Mouse (Mus musculus): ENCODE results near the gene Gm8677. TPM values are rescaled to one million over a fixed set of nuclear protein-coding genes. Genes with fewer than 3 reads are reported as not detected.
"Not testable (repeated sequence)": the region's sequence is repeated elsewhere in the genome, so short reads cannot be mapped to it uniquely, and the experiment has no call there.

Gene Gm8677
- not detected in 2 replicates for polyA plus RNA-seq (2014; fragmentation: Nextera tagmentation; extraction: Ambion mirVana)

DNA sequence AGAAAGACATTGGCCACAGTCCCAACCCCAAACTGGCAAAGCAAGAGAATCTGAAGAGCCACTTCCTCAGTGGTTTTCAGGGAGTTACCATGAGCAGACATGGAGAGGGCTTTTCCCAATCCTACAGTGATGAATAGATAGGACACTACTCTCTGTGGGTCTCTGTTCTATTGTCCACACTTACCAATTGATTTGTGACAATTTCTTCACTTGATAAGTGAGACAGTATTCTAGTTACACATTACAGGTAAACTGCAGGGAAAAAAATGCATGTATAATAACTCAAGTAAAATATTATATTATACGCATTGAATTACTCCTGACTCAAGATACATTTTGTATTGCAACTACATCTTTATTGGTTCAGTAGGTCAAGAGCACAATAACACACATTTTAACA lies at the start of gene Gm8677:
TSS of gene Gm8677 (minus strand) at position 101 of the 400 bp plus-strand sequence.
- H3K36me3 ChIP-seq (ENCODE audit: control insufficient read depth, insufficient read depth, low read length); H3K27ac ChIP-seq (ENCODE audit: low read depth, low read length); H3K9ac ChIP-seq (ENCODE audit: low read length); ATAC-seq; H3K4me1 ChIP-seq (ENCODE audit: control insufficient read depth, insufficient read depth, low read length); H3K4me3 ChIP-seq (ENCODE audit: low read depth, low read length); H3K27me3 ChIP-seq (replicated peaks; ENCODE audit: control insufficient read depth, insufficient read depth, low read length); DNase-seq (ENCODE audit: low spot score); H3K9me3 ChIP-seq (replicated peaks; ENCODE audit: control insufficient read depth, low read length); H3K4me2 ChIP-seq (ENCODE audit: low read length): not testable (repeated sequence)
- WGBS, result no CpG with 5 or more reads among the region's 1 CpGs

GRCm38 (mm10) chr7:22565243-22565642 lies 30.6 kb upstream of the Gm8677 start, which contains the start of gene Gm4201:
Gene Gm4201, minus strand, starts transcription at chr7:22565343.
- H3K27ac ChIP-seq (ENCODE audit: low read depth, low read length); H3K4me2 ChIP-seq (ENCODE audit: low read length); H3K4me3 ChIP-seq (ENCODE audit: low read depth, low read length); H3K9ac ChIP-seq (ENCODE audit: low read length); ATAC-seq; H3K36me3 ChIP-seq (ENCODE audit: control insufficient read depth, insufficient read depth, low read length); DNase-seq (ENCODE audit: low spot score); H3K4me1 ChIP-seq (ENCODE audit: control insufficient read depth, insufficient read depth, low read length); H3K9me3 ChIP-seq (replicated peaks; ENCODE audit: control insufficient read depth, low read length); H3K27me3 ChIP-seq (replicated peaks; ENCODE audit: control insufficient read depth, insufficient read depth, low read length): not testable (repeated sequence)
- no CpG with 5 or more reads among the region's 3 CpGs for WGBS

- not testable (repeated sequence) for H3K27ac ChIP-seq (ENCODE audit: low read depth, low read length); DNase-seq (ENCODE audit: low spot score); H3K9ac ChIP-seq (ENCODE audit: low read length); H3K27me3 ChIP-seq (replicated peaks; ENCODE audit: control insufficient read depth, insufficient read depth, low read length); H3K4me1 ChIP-seq (ENCODE audit: control insufficient read depth, insufficient read depth, low read length); H3K4me2 ChIP-seq (ENCODE audit: low read length); H3K9me3 ChIP-seq (replicated peaks; ENCODE audit: control insufficient read depth, low read length); ATAC-seq; H3K4me3 ChIP-seq (ENCODE audit: low read depth, low read length); H3K36me3 ChIP-seq (ENCODE audit: control insufficient read depth, insufficient read depth, low read length)
- no CpG with 5 or more reads among the region's 3 CpGs for WGBS
Observed at GRCm38 (mm10) chr7:22522667-22523066, 12.0 kb downstream of the Gm8677 start, which contains the start of gene Vmn1r152. Gene Vmn1r152, plus strand, starts transcription at chr7:22522967.

- WGBS, result 38% methylated on average over 1 of the region's 3 CpGs
Observed at GRCm38 (mm10) chr7:22499578-22499977, 35.1 kb downstream of the Gm8677 start, which contains the start of gene Vmn1r151. Gene Vmn1r151, minus strand, starts transcription at chr7:22499678.

More at GRCm38 (mm10) chr7:22499578-22499977, 35.1 kb downstream of the Gm8677 start, which contains the start of gene Vmn1r151:
- not testable (repeated sequence) for H3K36me3 ChIP-seq (ENCODE audit: control insufficient read depth, insufficient read depth, low read length); H3K4me3 ChIP-seq (ENCODE audit: low read depth, low read length); ATAC-seq; H3K9ac ChIP-seq (ENCODE audit: low read length); H3K4me1 ChIP-seq (ENCODE audit: control insufficient read depth, insufficient read depth, low read length); H3K27me3 ChIP-seq (replicated peaks; ENCODE audit: control insufficient read depth, insufficient read depth, low read length); H3K4me2 ChIP-seq (ENCODE audit: low read length); DNase-seq (ENCODE audit: low spot score); H3K27ac ChIP-seq (ENCODE audit: low read depth, low read length); H3K9me3 ChIP-seq (replicated peaks; ENCODE audit: control insufficient read depth, low read length)

Other genes starting within 250 kb of the Gm8677 start
- gene Gm4187, start 205.2 kb downstream of the Gm8677 start, polyA plus RNA-seq (2014; fragmentation: Nextera tagmentation; extraction: Ambion mirVana), result not detected in 2 replicates
- gene Gm8660, start 163.8 kb downstream of the Gm8677 start, polyA plus RNA-seq (2014; fragmentation: Nextera tagmentation; extraction: Ambion mirVana), result not detected in 2 replicates
- not detected in 2 replicates for gene Vmn1r148, start 121.3 kb downstream of the Gm8677 start, polyA plus RNA-seq (2014; fragmentation: Nextera tagmentation; extraction: Ambion mirVana)
- gene Vmn1r149, start 96.7 kb downstream of the Gm8677 start, polyA plus RNA-seq (2014; fragmentation: Nextera tagmentation; extraction: Ambion mirVana), result not detected in 2 replicates
- gene Gm10665, start 70.8 kb downstream of the Gm8677 start, polyA plus RNA-seq (2014; fragmentation: Nextera tagmentation; extraction: Ambion mirVana), result not detected in 2 replicates
- not detected in 2 replicates for gene Vmn1r151, start 35.2 kb downstream of the Gm8677 start, polyA plus RNA-seq (2014; fragmentation: Nextera tagmentation; extraction: Ambion mirVana)
- not detected in 2 replicates for gene Vmn1r152, start 11.9 kb downstream of the Gm8677 start, polyA plus RNA-seq (2014; fragmentation: Nextera tagmentation; extraction: Ambion mirVana)
- gene Gm4201, start 30.5 kb upstream of the Gm8677 start, polyA plus RNA-seq (2014; fragmentation: Nextera tagmentation; extraction: Ambion mirVana), result not detected in 2 replicates
- not detected in 2 replicates for gene Gm4565, start 53.2 kb upstream of the Gm8677 start, polyA plus RNA-seq (2014; fragmentation: Nextera tagmentation; extraction: Ambion mirVana)
- gene Vmn1r155, start 123.1 kb upstream of the Gm8677 start, polyA plus RNA-seq (2014; fragmentation: Nextera tagmentation; extraction: Ambion mirVana), result not detected in 2 replicates
- gene Gm8693, start 157.4 kb upstream of the Gm8677 start, polyA plus RNA-seq (2014; fragmentation: Nextera tagmentation; extraction: Ambion mirVana), result not detected in 2 replicates
- gene Gm4567, start 184.8 kb upstream of the Gm8677 start, polyA plus RNA-seq (2014; fragmentation: Nextera tagmentation; extraction: Ambion mirVana), result not detected in 2 replicates
- not detected in 2 replicates for gene Vmn1r157, start 226.8 kb upstream of the Gm8677 start, polyA plus RNA-seq (2014; fragmentation: Nextera tagmentation; extraction: Ambion mirVana)

Data from forebrain, embryonic 14.5 days (tissue).